Mouse (Mus musculus): Measurements from ENCODE around the gene Ncor2.

DNA sequence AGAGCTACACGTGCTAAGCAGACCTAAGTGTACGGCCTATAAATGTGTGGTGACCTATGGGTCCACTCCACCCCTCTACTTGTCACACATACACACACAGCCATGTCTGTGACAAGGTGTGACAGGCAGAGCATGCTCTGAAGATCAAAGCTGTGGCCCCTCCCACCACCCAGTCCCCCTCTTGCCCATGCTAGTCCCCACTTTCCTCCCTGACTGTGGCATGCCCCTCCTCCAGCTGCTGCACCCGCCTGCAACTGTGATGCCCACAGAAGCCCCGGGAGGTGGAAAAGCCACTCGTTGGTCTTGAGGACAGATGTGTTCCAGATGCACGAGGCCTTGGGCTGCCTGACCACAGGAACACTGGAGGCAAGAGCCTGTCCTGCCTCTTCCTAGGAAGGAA lies 74.2 kb downstream of the Ncor2 start:
- TF ChIP-seq CTCF (IDR thresholded peaks at IDR 0.05; ENCODE audit: insufficient read depth, low read depth, low read length) (no peak), POLR2A (IDR thresholded peaks at IDR 0.05; ENCODE audit: insufficient read depth, low read depth, low read length) (no peak)
